Mouse (Mus musculus) Patski (cell line): ENCODE measurements at regions not wholly inside any gene's neighbourhood (a gene's known extent, or its start where the extent isn't known, plus 50 kb on each side); places are given as distances from the start of the nearest gene placed in this dataset.

Experiments
- ATAC-seq: fragments of 100-300 bp; one replicate; pipeline ENCODE4 v1.8.0; 2021
- CTCF ChIA-PET: fragments of 350-600 bp; sonication (Branson Sonifier 250); formaldehyde crosslinking; loops from one replicate; lab custom pipeline; 2022; ENCODE audit warnings: inconsistent platforms; lab: Charles Lee
- POLR2A ChIA-PET: fragments of 350-600 bp; sonication (Branson Sonifier 250); formaldehyde crosslinking; loops from one replicate; lab custom pipeline; 2022; ENCODE audit warnings: antibody characterized with exemption, inconsistent platforms; lab: Charles Lee
- DNase-seq: peaks from one replicate; pipeline ENCODE4 v3.0.0-alpha.2; 2011; ENCODE audit warnings: low read depth, low spot score
- H3K27me3 ChIP-seq: fragments of 371-371 bp; one replicate; pipeline ENCODE4 v1.5.1; 2021
- CTCF ChIP-seq: fragments of 100-300 bp; IDR thresholded peaks from one replicate; pipeline ENCODE4 v1.5.1; 2021
- in situ Hi-C: fragments of 300-500 bp; cut with MboI; formaldehyde crosslinking; loops from 3 replicates; pipeline ENCODE4 v1.11.1; 2018; ENCODE audit warnings: low pct_unique_long_range_greater_than_20kb, mixed read lengths

DNA sequence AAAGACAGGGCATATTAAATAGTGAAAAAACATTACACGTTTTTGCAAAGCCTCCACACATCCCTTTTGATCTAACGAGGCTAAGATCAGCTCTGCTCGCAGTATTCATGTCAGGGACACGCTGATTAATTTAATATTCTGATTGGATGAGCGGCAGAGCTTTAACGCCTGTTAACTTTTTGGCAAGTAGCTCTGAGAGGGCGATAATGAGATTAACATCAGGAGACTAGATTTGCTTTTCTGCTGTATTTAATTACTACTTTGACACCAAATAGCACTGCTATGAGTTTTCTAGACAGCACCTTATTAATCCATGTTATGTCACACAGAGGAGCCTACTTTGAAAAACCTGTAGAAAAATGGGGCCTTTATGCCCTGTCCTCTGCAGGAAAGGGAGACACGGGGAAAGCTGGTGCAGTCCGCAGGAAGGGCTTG, 328.3 kb upstream of the Sox11 start:
- ChIA-PET CTCF (interaction anchor here (1.3 kb wide), 1 partner anchor 8 kb away, joined by 4 read pairs; no protein-coding TSS in a partner anchor), POLR2A (interaction anchor here (0.6 kb wide), 1 partner anchor 69 kb away, joined by 3 read pairs; no protein-coding TSS in a partner anchor)
- ATAC-seq, result no peak
- H3K27me3 ChIP-seq, result no peaks in the 10 kb centered on the region
- in situ Hi-C loops, result no loop called here
- no peak for TF ChIP-seq CTCF
- no peak for DNase-seq

DNA sequence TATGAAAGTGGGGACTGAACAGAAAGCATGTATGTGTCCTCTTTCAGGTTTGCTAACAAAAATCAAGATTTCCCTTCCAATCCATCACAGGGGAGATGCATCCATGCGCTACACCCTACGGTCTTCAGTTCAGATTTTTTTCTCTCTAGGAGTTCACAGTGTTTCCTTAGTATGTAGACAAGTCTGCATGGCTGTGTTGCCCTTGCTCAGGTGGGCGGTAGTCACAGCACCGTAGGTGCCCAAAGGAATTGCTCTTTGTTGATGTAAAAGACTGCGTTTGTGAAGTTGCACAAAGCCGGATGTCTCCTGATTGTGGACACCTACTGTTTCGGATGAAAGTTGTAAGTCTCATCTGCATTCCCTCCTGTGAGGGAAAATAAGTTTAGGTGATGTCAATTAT, 327.8 kb upstream of the Sox11 start:
- in situ Hi-C loops, result no loop called here
- DNase-seq (no peak), ATAC-seq (no peak)
- TF ChIP-seq CTCF, result no peak
- ChIA-PET CTCF (interaction anchor here (1.3 kb wide), 1 partner anchor 8 kb away, joined by 4 read pairs; no protein-coding TSS in a partner anchor), POLR2A (no interaction called here)
- H3K27me3 ChIP-seq, result no peaks in the 10 kb centered on the region

DNA sequence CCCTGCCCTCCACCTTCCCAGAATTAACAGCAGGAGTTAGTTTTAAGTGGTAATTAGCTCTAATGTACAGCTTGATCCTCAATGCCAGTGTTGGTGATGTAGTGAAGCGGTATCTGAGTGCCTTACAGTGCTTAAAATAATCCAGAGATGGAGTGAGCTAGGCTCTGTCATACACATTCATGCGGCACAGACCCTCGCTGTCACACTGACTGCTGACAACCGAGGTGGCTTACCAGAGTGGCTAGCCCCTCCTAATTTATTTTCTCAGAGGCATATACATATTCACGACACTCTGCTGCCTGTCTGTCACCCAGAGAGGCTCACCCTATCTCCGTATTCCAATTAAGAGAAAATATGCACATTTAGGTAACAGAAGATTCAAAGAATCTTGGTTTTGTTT, 327.2 kb upstream of the Sox11 start:
- in situ Hi-C loops, result no loop called here
- DNase-seq, result no peak
- ATAC-seq, result no peak
- CTCF ChIA-PET, result no interaction called here
- no peaks in the 10 kb centered on the region for H3K27me3 ChIP-seq
- TF ChIP-seq CTCF, result no peak
- POLR2A ChIA-PET, result no interaction called here

DNA sequence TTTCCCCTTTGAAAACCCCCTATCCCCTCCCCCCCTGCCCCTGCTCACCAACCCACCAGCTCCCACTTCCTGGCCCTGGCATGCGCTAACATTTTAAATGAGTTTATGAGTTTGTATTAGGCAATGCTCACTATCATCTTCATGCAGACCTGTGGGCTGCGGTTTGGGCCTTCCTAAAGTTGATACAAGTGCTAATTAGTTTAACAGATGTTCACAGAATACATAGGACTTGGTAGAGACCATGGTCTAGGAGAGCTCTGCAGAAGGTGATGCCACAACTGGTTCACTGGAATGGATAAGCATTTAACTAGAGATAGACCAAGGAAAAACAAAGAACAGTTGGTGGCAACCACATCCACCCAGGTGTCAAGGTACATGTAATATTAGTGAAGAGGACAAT, 324.1 kb upstream of the Sox11 start:
- peaks cover 3% of the 10 kb centered on the region for H3K27me3 ChIP-seq
- POLR2A ChIA-PET, result no interaction called here
- no peak for ATAC-seq
- DNase-seq, result no peak
- CTCF ChIA-PET, result no interaction called here
- in situ Hi-C loops, result no loop called here
- no peak for TF ChIP-seq CTCF

DNA sequence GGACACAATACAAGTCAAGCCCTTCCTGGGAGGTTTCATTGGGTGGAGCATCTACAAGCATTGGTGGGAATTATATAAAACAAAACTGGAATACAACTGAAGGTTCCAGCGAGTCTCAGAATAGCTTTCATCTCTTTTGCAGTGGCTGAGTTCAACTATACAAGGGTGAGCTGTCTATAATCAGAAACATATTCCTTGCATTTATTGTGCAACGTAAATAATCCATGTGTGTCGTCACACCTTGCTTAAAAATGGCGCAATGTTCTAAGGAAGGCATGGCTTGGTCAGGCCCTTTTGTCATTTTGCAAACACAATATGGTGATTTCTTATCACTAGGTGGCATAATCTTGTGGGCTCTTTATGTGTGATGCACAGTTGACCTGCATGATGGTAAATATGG, 320.8 kb upstream of the Sox11 start:
- CTCF ChIA-PET, result interaction anchor here (1.8 kb wide), 1 partner anchor 8 kb away, joined by 4 read pairs; no protein-coding TSS in a partner anchor

DNA sequence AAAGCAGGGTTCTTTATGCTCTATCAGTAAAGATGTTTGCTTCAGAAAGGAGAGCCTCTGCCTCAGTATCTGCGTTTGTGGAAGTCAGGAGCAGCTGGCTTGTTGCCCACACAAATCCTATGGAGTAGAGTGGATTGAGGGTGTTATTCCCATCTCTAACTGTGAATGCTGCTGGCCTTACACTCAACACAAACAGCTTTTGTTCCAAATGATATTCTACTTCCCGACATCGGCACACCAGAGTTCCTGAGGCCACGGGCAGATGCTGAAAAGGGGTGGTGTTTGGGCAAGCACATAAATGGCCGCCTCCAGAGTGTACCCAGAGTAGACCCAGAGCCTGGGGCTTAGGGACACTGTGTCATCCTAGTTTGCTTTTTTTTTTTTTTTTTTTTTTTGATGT, 320.3 kb upstream of the Sox11 start:
- peaks cover 3% of the 10 kb centered on the region for H3K27me3 ChIP-seq
- TF ChIP-seq CTCF, result no peak
- ATAC-seq (no peak), DNase-seq (no peak)
- ChIA-PET POLR2A (interaction anchor here (0.6 kb wide), 1 partner anchor 27 kb away, joined by 3 read pairs; no protein-coding TSS in a partner anchor), CTCF (interaction anchor here (1.8 kb wide), 1 partner anchor 8 kb away, joined by 4 read pairs; no protein-coding TSS in a partner anchor)
- in situ Hi-C loops, result no loop called here

More for the DNA sequence above, 320.8 kb upstream of the Sox11 start:
- DNase-seq, result no peak
- peaks cover 3% of the 10 kb centered on the region for H3K27me3 ChIP-seq
- in situ Hi-C loops, result no loop called here
- TF ChIP-seq CTCF, result no peak
- no peak for ATAC-seq
- POLR2A ChIA-PET, result no interaction called here

DNA sequence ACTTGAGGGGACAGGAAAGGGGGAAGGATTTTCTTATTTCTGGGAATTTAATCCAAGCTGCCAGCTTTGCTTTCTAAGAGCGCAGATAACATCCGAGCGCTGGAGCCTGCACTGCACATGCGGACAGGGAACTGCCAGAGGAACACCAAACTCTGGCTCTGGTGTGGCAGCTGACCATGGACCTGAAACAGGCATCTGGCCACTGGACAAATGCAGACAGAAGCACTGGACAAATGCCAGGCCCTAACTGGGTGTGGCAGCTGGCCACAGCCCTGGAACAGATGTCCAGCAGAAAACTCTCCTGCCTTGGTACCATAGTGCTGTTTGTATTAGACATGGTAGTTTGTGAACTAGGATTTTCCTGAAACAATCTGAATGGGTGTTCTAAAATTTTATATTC, 315.2 kb upstream of the Sox11 start:
- in situ Hi-C loops, result no loop called here
- peaks cover 3% of the 10 kb centered on the region for H3K27me3 ChIP-seq
- ATAC-seq, result no peak
- CTCF ChIA-PET, result no interaction called here
- DNase-seq, result no peak
- no peak for TF ChIP-seq CTCF
- POLR2A ChIA-PET, result no interaction called here

DNA sequence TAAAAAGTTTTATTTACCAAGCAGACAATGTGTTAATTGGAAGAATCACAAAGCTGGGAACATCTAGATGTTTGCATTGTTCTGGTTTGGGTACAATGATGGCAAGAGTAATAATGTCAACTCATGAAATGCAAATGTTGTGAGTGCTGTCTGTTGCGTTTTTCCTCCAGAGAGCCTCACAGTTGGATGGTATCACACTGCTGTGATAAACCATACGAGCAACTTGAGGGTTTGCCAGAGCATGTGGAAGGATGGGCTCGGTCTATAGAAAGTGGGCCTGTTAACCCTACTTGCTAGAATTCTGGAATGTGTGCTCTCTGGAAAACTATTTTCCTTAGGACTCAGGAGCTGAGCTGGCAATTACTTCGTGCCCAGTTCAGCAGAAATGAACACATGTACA, 311.2 kb upstream of the Sox11 start:
- no peak for TF ChIP-seq CTCF
- CTCF ChIA-PET, result no interaction called here
- ATAC-seq (no peak), DNase-seq (no peak)
- POLR2A ChIA-PET, result no interaction called here
- in situ Hi-C loops, result no loop called here
- H3K27me3 ChIP-seq, result no peaks in the 10 kb centered on the region

DNA sequence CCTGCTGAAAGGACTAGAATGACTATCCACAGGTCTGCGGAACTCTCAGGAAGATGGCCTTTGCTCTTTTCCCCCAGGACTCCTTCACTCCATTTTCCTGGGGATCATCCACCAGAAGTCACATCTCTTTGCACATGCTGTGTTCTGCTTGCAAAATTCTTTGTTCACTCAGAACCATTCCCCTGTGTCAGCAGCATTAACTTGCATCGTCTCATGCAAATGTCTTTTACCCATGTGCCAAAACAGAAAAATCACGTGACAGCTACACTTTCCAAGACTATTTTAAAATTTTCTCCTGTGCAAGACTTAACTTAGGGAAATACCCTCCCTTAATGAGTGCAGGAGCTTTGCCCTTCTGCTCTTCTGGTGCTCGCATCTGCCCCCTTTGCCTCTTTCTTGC, 306.2 kb upstream of the Sox11 start:
- H3K27me3 ChIP-seq, result no peaks in the 10 kb centered on the region

DNA sequence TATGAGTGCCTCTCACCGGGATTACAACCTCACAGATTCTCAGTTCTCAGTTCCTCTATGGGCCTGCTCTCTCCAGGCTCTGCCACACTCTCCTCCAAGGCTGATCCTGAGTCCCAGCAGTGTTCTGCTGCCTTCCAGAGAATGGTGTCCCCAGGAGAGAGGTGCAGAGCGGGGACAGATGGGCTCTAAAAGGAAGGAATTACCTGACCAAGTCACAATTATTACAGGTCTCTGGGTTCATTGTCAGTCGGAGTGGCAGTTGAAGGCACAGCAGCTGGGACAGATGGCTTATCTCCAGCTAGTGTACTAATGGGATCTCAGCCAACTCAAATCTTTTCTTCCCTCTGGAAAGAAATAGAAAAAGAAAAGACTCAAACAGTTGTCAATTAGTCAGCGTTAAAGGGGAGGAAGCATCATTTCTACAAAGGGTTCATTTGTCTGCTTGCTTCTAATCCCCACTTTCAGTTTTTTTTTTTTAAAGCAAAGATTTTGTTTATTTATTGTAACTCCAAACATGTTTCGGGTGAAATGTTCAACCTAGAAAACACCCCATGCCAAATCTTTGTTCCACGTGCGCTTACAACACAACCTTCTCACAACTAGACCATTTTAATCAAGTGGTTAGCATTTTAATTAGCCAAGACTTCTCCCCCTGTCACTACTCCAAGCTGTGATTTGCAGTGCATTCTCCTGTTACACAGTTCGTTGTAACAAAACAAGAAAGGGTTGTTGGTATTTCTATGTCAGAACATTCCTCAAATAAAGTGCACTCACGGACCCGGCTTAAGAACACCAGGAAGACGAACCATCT, 304.3 kb upstream of the Sox11 start:
- ATAC-seq (no peak), DNase-seq (no peak)
- ChIA-PET CTCF (no interaction called here), POLR2A (no interaction called here)
- H3K27me3 ChIP-seq, result no peaks in the 10 kb centered on the region
- in situ Hi-C loops, result no loop called here
- TF ChIP-seq CTCF, result no peak

More for the DNA sequence above, 306.2 kb upstream of the Sox11 start:
- CTCF ChIA-PET, result no interaction called here
- ATAC-seq, result no peak
- POLR2A ChIA-PET, result no interaction called here
- in situ Hi-C loops, result no loop called here
- no peak for TF ChIP-seq CTCF
- no peak for DNase-seq

DNA sequence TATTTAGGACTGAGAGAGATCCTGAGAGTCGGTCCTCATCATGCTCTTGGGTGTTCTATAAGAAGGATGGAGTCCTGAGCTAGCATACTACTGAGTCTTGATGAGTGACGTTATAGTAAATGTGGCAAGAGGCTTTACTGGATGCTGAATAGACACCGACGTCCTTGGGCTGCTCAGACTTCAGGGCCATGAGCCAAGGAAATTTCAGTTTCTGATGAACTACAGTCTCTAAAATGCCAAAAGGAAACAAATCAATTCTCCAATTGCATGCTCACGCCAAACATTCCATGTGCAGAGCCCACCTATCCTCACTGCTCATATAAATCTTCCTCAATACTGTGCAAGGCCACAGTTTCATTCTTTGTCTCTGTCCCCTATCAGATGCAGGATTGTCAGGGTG, 277.2 kb upstream of the Sox11 start:
- ATAC-seq (no peak), DNase-seq (no peak)
- no peak for TF ChIP-seq CTCF
- H3K27me3 ChIP-seq, result no peaks in the 10 kb centered on the region
- ChIA-PET POLR2A (no interaction called here), CTCF (no interaction called here)
- in situ Hi-C loops, result no loop called here
